Mouse (Mus musculus) C2C12 (cell line): ENCODE measurements around the gene Ppp1r2. TPM values are rescaled to one million over a fixed set of nuclear protein-coding genes. Genes with fewer than 3 reads are reported as not detected.
A peak's percentile ranks its signal among the peaks of the same experiment; 100 is the strongest.

ENCODE experiments used
- H3K27me3 ChIP-seq: one replicate; pipeline ENCODE4 v1.6.1; 2011; ENCODE audit not compliant: control insufficient read depth, insufficient read depth, insufficient read length
- H3K36me3 ChIP-seq: one replicate; pipeline ENCODE4 v1.6.1; 2011; ENCODE audit not compliant: control insufficient read depth, insufficient read depth
- H3K4me3 ChIP-seq: one replicate; pipeline ENCODE4 v1.5.1; 2011; ENCODE audit warnings: mild to moderate bottlenecking, control low read depth; ENCODE audit not compliant: poor library complexity, insufficient read depth, severe bottlenecking
- H3K79me2 ChIP-seq: one replicate; pipeline ENCODE4 v1.6.1; 2011; ENCODE audit not compliant: control insufficient read depth, insufficient read depth
- H3K79me3 ChIP-seq: one replicate; pipeline ENCODE4 v1.6.1; 2011; ENCODE audit warnings: low read depth, control low read depth
- H3ac ChIP-seq: one replicate; pipeline ENCODE3; 2011; ENCODE audit warnings: low read depth; ENCODE audit not compliant: control insufficient read depth, insufficient read length
- CEBPB ChIP-seq: IDR thresholded peaks from one replicate; pipeline ENCODE4 v1.6.1; 2011; ENCODE audit warnings: low read depth, mild to moderate bottlenecking, control low read depth, moderate library complexity
- CTCF ChIP-seq: IDR thresholded peaks from one replicate; pipeline ENCODE4 v1.5.1; 2011; ENCODE audit not compliant: control insufficient read depth, insufficient read depth, insufficient read length
- FOSL1 ChIP-seq: IDR thresholded peaks from one replicate; pipeline ENCODE4 v1.8.0; 2011; ENCODE audit warnings: mild to moderate bottlenecking, low read length; ENCODE audit not compliant: poor library complexity, insufficient read depth, severe bottlenecking
- MAX ChIP-seq: IDR thresholded peaks from one replicate; pipeline ENCODE4 v1.6.1; 2011; ENCODE audit warnings: mild to moderate bottlenecking, control low read depth
- MYOD1 ChIP-seq: IDR thresholded peaks from one replicate; pipeline ENCODE4 v1.6.1; 2011; ENCODE audit warnings: low read depth; ENCODE audit not compliant: control insufficient read depth, insufficient read length
- MYOG ChIP-seq: IDR thresholded peaks from one replicate; pipeline ENCODE4 v1.6.1; 2011; ENCODE audit not compliant: control insufficient read depth, insufficient read length; ENCODE audit errors: extremely low read depth
- USF1 ChIP-seq: IDR thresholded peaks from one replicate; pipeline ENCODE4 v1.6.1; 2011; ENCODE audit warnings: low read depth, mild to moderate bottlenecking, control low read depth, moderate library complexity
- polyA plus RNA-seq: library from polyadenylated mRNA; unstranded; fragments of >200 nt; fragmentation: generic; extraction: Trizol; gene quantifications from one replicate; pipeline ENCODE4 v1.2.1, GENCODE M21; 2012; ENCODE audit warnings: missing spikeins

Ppp1r2 gene
- polyA plus RNA-seq, 1 experiment, result 39.9 TPM

GRCm38 (mm10) chr16:31280176-31280575 is 5.1 kb upstream of the Ppp1r2 start:
- no peak overlapping the region for H3K4me3 ChIP-seq
- TF ChIP-seq MYOG, result no peak
- TF ChIP-seq USF1, result no peak
- no peak for TF ChIP-seq MAX
- no peak for TF ChIP-seq CTCF
- TF ChIP-seq CEBPB, result no peak
- no peak for TF ChIP-seq MYOD1
- TF ChIP-seq FOSL1, result no peak
- H3K79me2 ChIP-seq, result no peaks in the 10 kb centered on the region
- H3ac ChIP-seq, result no peak overlapping the region
- no peaks in the 10 kb centered on the region for H3K27me3 ChIP-seq
- H3K79me3 ChIP-seq, result no peaks in the 10 kb centered on the region
- no peaks in the 10 kb centered on the region for H3K36me3 ChIP-seq

- no peak overlapping the region for H3K4me3 ChIP-seq
- H3K27me3 ChIP-seq, result no peaks in the 10 kb centered on the region
- TF ChIP-seq CEBPB, result no peak
- no peak for TF ChIP-seq MYOG
- no peak for TF ChIP-seq USF1
- TF ChIP-seq MAX, result no peak
- no peak for TF ChIP-seq CTCF
- TF ChIP-seq FOSL1, result no peak
- no peak for TF ChIP-seq MYOD1
- H3ac ChIP-seq, result no peak overlapping the region
- peaks cover 9% of the 10 kb centered on the region for H3K79me3 ChIP-seq
- H3K36me3 ChIP-seq, result no peaks in the 10 kb centered on the region
- peaks cover 14% of the 10 kb centered on the region for H3K79me2 ChIP-seq
Measured at GRCm38 (mm10) chr16:31278581-31278980, 3.5 kb upstream of the Ppp1r2 start.

GRCm38 (mm10) chr16:31278081-31278480 is 3.0 kb upstream of the Ppp1r2 start:
- H3K79me2 ChIP-seq, result peaks cover 19% of the 10 kb centered on the region
- H3K4me3 ChIP-seq, result no peak overlapping the region
- no peaks in the 10 kb centered on the region for H3K36me3 ChIP-seq
- H3K79me3 ChIP-seq, result peaks cover 14% of the 10 kb centered on the region
- TF ChIP-seq MYOD1 (no peak), CTCF (no peak), CEBPB (no peak), USF1 (no peak), MYOG (no peak), MAX (no peak), FOSL1 (no peak)
- no peaks in the 10 kb centered on the region for H3K27me3 ChIP-seq
- no peak overlapping the region for H3ac ChIP-seq

- no peak for TF ChIP-seq USF1
- TF ChIP-seq CTCF, result no peak
- TF ChIP-seq MAX, result no peak
- TF ChIP-seq MYOD1, result no peak
- TF ChIP-seq CEBPB, result no peak
- TF ChIP-seq MYOG, result no peak
- TF ChIP-seq FOSL1, result no peak
- H3K4me3 ChIP-seq, result no peak overlapping the region
- peaks cover 30% of the 10 kb centered on the region for H3K79me2 ChIP-seq
- H3ac ChIP-seq, result no peak overlapping the region
- H3K36me3 ChIP-seq, result peaks cover 10% of the 10 kb centered on the region
- H3K27me3 ChIP-seq, result no peaks in the 10 kb centered on the region
- peaks cover 26% of the 10 kb centered on the region for H3K79me3 ChIP-seq
Measured at GRCm38 (mm10) chr16:31276962-31277361, 1.9 kb upstream of the Ppp1r2 start.

GRCm38 (mm10) chr16:31276539-31276938 is 1.5 kb upstream of the Ppp1r2 start:
- Histone ChIP-seq H3K79me3 (peaks cover 30% of the 10 kb centered on the region), H3K79me2 (peaks cover 34% of the 10 kb centered on the region), H3K36me3 (peaks cover 10% of the 10 kb centered on the region), H3ac (no peak overlapping the region), H3K27me3 (no peaks in the 10 kb centered on the region), H3K4me3 (no peak overlapping the region)
- no peak for TF ChIP-seq MYOD1

- peaks cover 10% of the 10 kb centered on the region for H3K36me3 ChIP-seq
- TF ChIP-seq MAX (no peak), CTCF (no peak), CEBPB (no peak), MYOD1 (no peak), FOSL1 (no peak), MYOG (no peak), USF1 (no peak)
Measured at GRCm38 (mm10) chr16:31274084-31274483, 993 bp downstream of the Ppp1r2 start.

More at GRCm38 (mm10) chr16:31274084-31274483, 993 bp downstream of the Ppp1r2 start:
- H3K27me3 ChIP-seq, result no peaks in the 10 kb centered on the region
- H3ac ChIP-seq, result peak overlapping the region; percentile 61
- H3K79me2 ChIP-seq, result peaks cover 59% of the 10 kb centered on the region
- peaks cover 54% of the 10 kb centered on the region for H3K79me3 ChIP-seq
- peak overlapping the region; percentile 84 for H3K4me3 ChIP-seq
